Mouse (Mus musculus) G1E (cell line): ENCODE measurements around the gene Tnrc6c.

Source experiments
- CTCF ChIP-seq: IDR thresholded peaks from 2 replicates; pipeline ENCODE4 v1.5.1; 2012; ENCODE audit warnings: low read depth, low read length, inconsistent platforms, mixed read lengths
- GATA1 ChIP-seq: IDR thresholded peaks from 2 replicates; pipeline ENCODE4 v1.6.1; 2012; ENCODE audit warnings: borderline replicate concordance, low read length, inconsistent platforms, mixed read lengths
- TAL1 ChIP-seq: conservative IDR thresholded peaks from 2 replicates; pipeline ENCODE4 v1.6.1; 2012; ENCODE audit warnings: low read depth, low read length, inconsistent platforms, mixed read lengths

DNA sequence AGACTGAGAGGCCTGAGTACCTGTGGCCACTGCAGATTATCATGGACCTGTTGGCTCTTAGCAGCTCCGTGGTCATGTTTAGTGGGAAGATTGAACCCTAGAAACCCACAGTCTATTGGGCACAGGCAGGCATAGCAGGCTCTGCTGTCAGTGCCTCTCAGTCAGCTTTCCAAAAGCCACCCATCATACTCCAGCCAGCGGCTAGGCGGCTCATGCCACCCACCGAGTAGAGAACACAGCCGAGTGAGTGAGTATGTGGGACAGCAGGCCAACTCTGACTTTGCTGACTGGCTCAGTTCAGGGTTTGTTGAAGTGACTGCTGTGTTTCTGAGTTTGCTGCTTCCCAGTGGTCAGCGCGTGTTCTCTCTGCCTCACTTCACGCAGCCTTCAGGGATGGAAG lies 88.2 kb downstream of the Tnrc6c start:
- TF ChIP-seq CTCF = no peak
- no peak for TF ChIP-seq GATA1
- TF ChIP-seq TAL1 = no peak
